Mouse (Mus musculus) kidney, embryonic 15.5 days (tissue): ENCODE results near the gene Fxr2. TPM values are rescaled to one million over a fixed set of nuclear protein-coding genes. Genes with fewer than 3 reads are reported as not detected.

Experiments
- ATAC-seq: fragments of 200-750 bp; cut with Nextera tagmentation; replicated peaks from 2 replicates; pipeline ENCODE4 v1.8.0; 2017; ENCODE audit warnings: moderate TSS enrichment; ENCODE audit not compliant: low FRiP score
- H3K27ac ChIP-seq: fragments of 300-500 bp; sonication (generic); 2 replicates; pipeline ENCODE4 v1.5.1; 2015; ENCODE audit warnings: mild to moderate bottlenecking, inconsistent platforms
- H3K27me3 ChIP-seq: fragments of 300-500 bp; sonication (generic); 2 replicates; pipeline ENCODE4 v1.6.1; 2015; ENCODE audit warnings: inconsistent platforms
- H3K36me3 ChIP-seq: fragments of 300-500 bp; sonication (generic); 2 replicates; pipeline ENCODE4 v1.6.1; 2015; ENCODE audit warnings: inconsistent platforms
- H3K4me1 ChIP-seq: fragments of 300-500 bp; sonication (generic); 2 replicates; pipeline ENCODE4 v1.6.1; 2015; ENCODE audit warnings: inconsistent platforms
- H3K4me2 ChIP-seq: fragments of 300-500 bp; sonication (generic); 2 replicates; pipeline ENCODE4 v1.6.1; 2015; ENCODE audit warnings: moderate library complexity, mild to moderate bottlenecking, inconsistent platforms
- H3K4me3 ChIP-seq: fragments of 300-500 bp; sonication (generic); replicated peaks from 2 replicates; pipeline ENCODE4 v1.5.1; 2015; ENCODE audit warnings: mild to moderate bottlenecking, inconsistent platforms
- H3K9ac ChIP-seq: fragments of 300-500 bp; sonication (generic); 2 replicates; pipeline ENCODE4 v1.6.1; 2015; ENCODE audit warnings: mild to moderate bottlenecking, inconsistent platforms
- H3K9me3 ChIP-seq: fragments of 300-500 bp; sonication (generic); replicated peaks from 2 replicates; pipeline ENCODE4 v1.6.1; 2016; ENCODE audit warnings: inconsistent platforms
- WGBS: fragments of 180-500 bp; shearing (Covaris S2); methylation state at CpG from one replicate; pipeline ENCODE4 v1.1.7; 2015; ENCODE audit warnings: mixed read lengths; 5-methylcytosine and 5-hydroxymethylcytosine counted together
- polyA plus RNA-seq: library from polyadenylated mRNA; unstranded; fragments of >200 nt; fragmentation: Nextera tagmentation; extraction: Ambion mirVana; gene quantifications from 2 replicates; pipeline ENCODE4 v1.2.1, GENCODE M21; 2015

Fxr2 gene
- polyA plus RNA-seq, 1 experiment from 2014 or later = 29.2 TPM

- Histone ChIP-seq H3K4me3 (peak overlapping the region; percentile 99), H3K9ac (peak overlapping the region; percentile 99), H3K4me2 (peak overlapping the region; percentile 70), H3K9me3 (no peaks in the 10 kb centered on the region), H3K27me3 (no peaks in the 10 kb centered on the region), H3K36me3 (peaks cover 15% of the 10 kb centered on the region), H3K27ac (peak overlapping the region; percentile 98), H3K4me1 (peaks cover 30% of the 10 kb centered on the region)
- ATAC-seq = peak; percentile 68
- under 1% methylated on average over 40 of the region's 50 CpGs for WGBS
These were observed 507 bp downstream of the Fxr2 start for GRCm38 (mm10) chr11:69633128-69633866.

GRCm38 (mm10) chr11:69635471-69635870 is 2.7 kb downstream of the Fxr2 start:
- H3K36me3 ChIP-seq = peaks cover 33% of the 10 kb centered on the region
- H3K27ac ChIP-seq = no peak overlapping the region
- no peaks in the 10 kb centered on the region for H3K9me3 ChIP-seq
- 0 out of 2 replicates have a peak overlapping the region, but pooled peaks have one; percentile 1 for H3K4me3 ChIP-seq
- no peak for ATAC-seq
- 86% methylated on average over 3 of the region's 3 CpGs for WGBS
- H3K9ac ChIP-seq = no peak overlapping the region
- peak overlapping the region; percentile 70 for H3K4me2 ChIP-seq
- no peaks in the 10 kb centered on the region for H3K27me3 ChIP-seq
- peaks cover 28% of the 10 kb centered on the region for H3K4me1 ChIP-seq

- Histone ChIP-seq H3K27ac (no peak overlapping the region), H3K4me2 (no peak overlapping the region), H3K4me1 (no peaks in the 10 kb centered on the region), H3K9ac (no peak overlapping the region), H3K9me3 (no peaks in the 10 kb centered on the region), H3K4me3 (no peak overlapping the region), H3K36me3 (peaks cover 99% of the 10 kb centered on the region), H3K27me3 (no peaks in the 10 kb centered on the region)
- ATAC-seq = no peak
- 88% methylated on average over 5 of the region's 5 CpGs for WGBS
These were observed 13.1 kb downstream of the Fxr2 start for GRCm38 (mm10) chr11:69645860-69646259.

- Histone ChIP-seq H3K27ac (peak overlapping the region; percentile 32; the same call in 1 of the 2 replicates), H3K27me3 (no peaks in the 10 kb centered on the region), H3K9me3 (no peaks in the 10 kb centered on the region), H3K36me3 (peaks cover 90% of the 10 kb centered on the region), H3K4me1 (peaks cover 32% of the 10 kb centered on the region), H3K4me2 (no peak overlapping the region), H3K4me3 (no peak overlapping the region), H3K9ac (no peak overlapping the region)
- 78% methylated on average over 5 of the region's 5 CpGs for WGBS
- no peak for ATAC-seq
These were observed 20.6 kb downstream of the Fxr2 start for GRCm38 (mm10) chr11:69653399-69653798.

- H3K9me3 ChIP-seq = no peaks in the 10 kb centered on the region
- peak overlapping the region; percentile 76 for H3K27ac ChIP-seq
- no peak for ATAC-seq
- no peak overlapping the region for H3K9ac ChIP-seq
- H3K4me1 ChIP-seq = peaks cover 32% of the 10 kb centered on the region
- H3K4me3 ChIP-seq = no peak overlapping the region
- whole genome bisulfite sequencing = 32% methylated on average over 9 of the region's 9 CpGs
- H3K27me3 ChIP-seq = no peaks in the 10 kb centered on the region
- no peak overlapping the region for H3K4me2 ChIP-seq
- H3K36me3 ChIP-seq = peaks cover 88% of the 10 kb centered on the region
These were observed 22.0 kb downstream of the Fxr2 start for GRCm38 (mm10) chr11:69654760-69655159.

- Histone ChIP-seq H3K9me3 (no peaks in the 10 kb centered on the region), H3K4me3 (0 out of 2 replicates have a peak within 1 kb of the TSS, but pooled peaks have one; percentile 13), H3K4me1 (peaks cover 34% of the 10 kb centered on the region), H3K9ac (peak within 1 kb of the TSS; percentile 16; the same call in 1 of the 2 replicates), H3K4me2 (peak within 1 kb of the TSS; percentile 39), H3K27ac (peak within 1 kb of the TSS; percentile 76), H3K27me3 (no peaks in the 10 kb centered on the region), H3K36me3 (peaks cover 84% of the 10 kb centered on the region)
- ATAC-seq = peak; percentile 82
- WGBS = 16% methylated on average over 34 of the region's 34 CpGs
These were observed 22.7 kb downstream of the Fxr2 start, which contains the start of gene Sox15 for GRCm38 (mm10) chr11:69655264-69656064. TSS of gene Sox15 (plus strand) at chr11:69655314.

- Histone ChIP-seq H3K9me3 (no peaks in the 10 kb centered on the region), H3K4me2 (no peak overlapping the region; the same call in 1 of the 2 replicates), H3K27ac (no peak overlapping the region), H3K36me3 (peaks cover 78% of the 10 kb centered on the region), H3K9ac (peak overlapping the region; percentile 16; the same call in 1 of the 2 replicates), H3K27me3 (no peaks in the 10 kb centered on the region), H3K4me3 (no peak overlapping the region), H3K4me1 (peaks cover 38% of the 10 kb centered on the region)
- 78% methylated on average over 5 of the region's 5 CpGs for WGBS
- ATAC-seq = no peak
These were observed 23.3 kb downstream of the Fxr2 start for GRCm38 (mm10) chr11:69656065-69656455.

GRCm38 (mm10) chr11:69656617-69657461 is 24.0 kb downstream of the Fxr2 start:
- Histone ChIP-seq H3K9ac (no peak overlapping the region), H3K4me2 (no peak overlapping the region), H3K27me3 (no peaks in the 10 kb centered on the region), H3K36me3 (peaks cover 70% of the 10 kb centered on the region), H3K9me3 (no peaks in the 10 kb centered on the region), H3K27ac (0 out of 2 replicates have a peak overlapping the region, but pooled peaks have one; percentile 3), H3K4me1 (peaks cover 46% of the 10 kb centered on the region), H3K4me3 (no peak overlapping the region)
- ATAC-seq = no peak
- whole genome bisulfite sequencing = 79% methylated on average over 10 of the region's 10 CpGs

GRCm38 (mm10) chr11:69657462-69657881 is 24.7 kb downstream of the Fxr2 start:
- Histone ChIP-seq H3K9me3 (no peaks in the 10 kb centered on the region), H3K4me2 (no peak overlapping the region), H3K9ac (no peak overlapping the region), H3K27me3 (no peaks in the 10 kb centered on the region), H3K4me3 (no peak overlapping the region), H3K36me3 (peaks cover 64% of the 10 kb centered on the region), H3K27ac (no peak overlapping the region), H3K4me1 (peaks cover 46% of the 10 kb centered on the region)
- 77% methylated on average over 15 of the region's 15 CpGs for WGBS
- no peak for ATAC-seq

- H3K36me3 ChIP-seq = peaks cover 64% of the 10 kb centered on the region
- 83% methylated on average over 3 of the region's 3 CpGs for WGBS
- no peaks in the 10 kb centered on the region for H3K9me3 ChIP-seq
- H3K4me3 ChIP-seq = peak overlapping the region; percentile 67
- peaks cover 36% of the 10 kb centered on the region for H3K4me1 ChIP-seq
- no peak for ATAC-seq
- peak overlapping the region; percentile 56 for H3K9ac ChIP-seq
- no peaks in the 10 kb centered on the region for H3K27me3 ChIP-seq
- peak overlapping the region; percentile 97 for H3K27ac ChIP-seq
- H3K4me2 ChIP-seq = peak overlapping the region; percentile 59
These were observed 28.6 kb downstream of the Fxr2 start for GRCm38 (mm10) chr11:69661221-69661881.
